ENCODE assay signal across 13 mouse cellular contexts in the genomic region with DNA sequence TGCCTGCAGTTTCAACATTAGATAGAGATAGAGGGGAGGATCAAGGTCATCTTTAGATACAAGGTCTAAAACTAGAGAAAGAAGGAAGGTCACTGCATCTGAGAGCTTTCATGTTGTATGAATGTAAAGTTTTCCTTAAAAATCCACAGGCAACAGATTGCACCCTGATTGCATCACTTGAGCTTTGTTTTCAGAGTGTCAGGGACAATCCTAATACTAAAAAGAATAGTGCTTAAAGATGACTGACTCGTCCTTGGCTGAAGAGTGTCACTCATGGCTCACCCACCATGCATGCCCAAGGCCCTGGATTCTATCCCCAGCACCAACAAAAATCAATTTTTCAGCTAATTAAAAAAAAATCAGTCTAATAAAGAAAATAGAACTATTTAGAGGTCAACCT.
"Had no signal": no experiment of that assay in that cellular context is flagged by ENCODE, and none has a peak within 500 bp of the region (broad histone marks: within the 10 kb centered on the region; RNA-seq: fewer than 3 reads in every experiment).

No protein-coding gene starts in this region.

- DNase-seq: kidney, postnatal 36 days; left cerebral cortex, postnatal 4 days; lung, embryonic 14.5 days; lung, postnatal 10 days; lung, postnatal 4 days; midbrain, embryonic 14.5 days had no signal

- ATAC-seq: liver, embryonic 12.5 days had no signal

- H3K9me3 ChIP-seq: limb, embryonic 13.5 days; liver, embryonic 12.5 days; midbrain, embryonic 10.5 days; neural tube, embryonic 12.5 days had no signal

- H3K9ac ChIP-seq: limb, embryonic 13.5 days; liver, embryonic 12.5 days; lung, embryonic 14.5 days; neural tube, embryonic 12.5 days had no signal

- H3K4me2 ChIP-seq: limb, embryonic 13.5 days; liver, embryonic 12.5 days; lung, embryonic 14.5 days; neural tube, embryonic 12.5 days had no signal

- H3K27ac ChIP-seq: kidney, postnatal 0 days; layer of hippocampus, adult 2 months; limb, embryonic 13.5 days; liver, embryonic 12.5 days; midbrain, embryonic 10.5 days; neural tube, embryonic 12.5 days; stomach, postnatal 0 days had no signal

- H3K27me3 ChIP-seq: limb, embryonic 13.5 days; liver, embryonic 12.5 days; neural tube, embryonic 12.5 days had no signal

- H3K4me3 ChIP-seq: layer of hippocampus, adult 2 months; limb, embryonic 13.5 days; liver, embryonic 12.5 days; midbrain, embryonic 10.5 days; neural tube, embryonic 12.5 days had no signal

- H3K4me1 ChIP-seq: midbrain, embryonic 10.5 days had no signal
